Mouse (Mus musculus) adrenal gland, adult (tissue): ENCODE measurements around the gene Shc4.

Experiments used
- DNase-seq, 2 experiments: peaks; one replicate each; pipeline ENCODE4 v3.0.0; 2022 to 2023; ENCODE audit warnings: low spot score in 1 of 2; ENCODE audit not compliant: inconsistent age in 2 of 2

Shc4 gene

GRCm38 (mm10) chr2:125577670-125578069, 146.3 kb downstream of the Shc4 start:
- no peak for DNase-seq
